Mouse (Mus musculus) G1E (cell line): Measurements from ENCODE around the gene Bmpr1b.

ENCODE experiments used
- CTCF ChIP-seq: IDR thresholded peaks from 2 replicates; pipeline ENCODE4 v1.5.1; 2012; ENCODE audit warnings: low read depth, low read length, inconsistent platforms, mixed read lengths
- GATA1 ChIP-seq: IDR thresholded peaks from 2 replicates; pipeline ENCODE4 v1.6.1; 2012; ENCODE audit warnings: borderline replicate concordance, low read length, inconsistent platforms, mixed read lengths
- GATA2 ChIP-seq: IDR thresholded peaks from 2 replicates; pipeline ENCODE4 v1.6.1; 2012; ENCODE audit warnings: low read depth, low read length, inconsistent platforms, borderline replicate concordance
- POLR2AphosphoS5 ChIP-seq: IDR thresholded peaks from 2 replicates; pipeline ENCODE4 v1.6.1; 2012; ENCODE audit warnings: low read depth, low read length, inconsistent platforms; ENCODE audit not compliant: insufficient replicate concordance
- TAL1 ChIP-seq: conservative IDR thresholded peaks from 2 replicates; pipeline ENCODE4 v1.6.1; 2012; ENCODE audit warnings: low read depth, low read length, inconsistent platforms, mixed read lengths

DNA sequence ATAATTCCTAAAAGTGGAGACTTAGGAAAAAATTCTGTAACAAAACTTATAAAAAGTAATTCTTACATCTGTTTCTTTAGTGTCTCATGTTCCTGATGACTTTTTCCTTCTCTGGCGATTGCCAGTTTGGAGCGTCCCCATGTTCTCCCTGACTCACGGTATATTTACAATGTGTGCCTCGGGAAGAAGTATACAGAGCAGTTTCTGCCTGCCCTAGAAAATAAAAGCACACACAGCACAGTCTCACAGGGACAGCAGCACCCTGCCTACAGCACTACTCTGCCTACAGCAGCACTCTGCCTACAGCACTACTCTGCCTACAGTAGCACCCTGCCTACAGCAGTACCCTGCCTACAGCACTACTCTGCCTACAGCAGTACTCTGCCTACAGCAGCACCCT is 4.8 kb upstream of the Bmpr1b start:
- TF ChIP-seq CTCF (no peak), GATA1 (no peak), POLR2AphosphoS5 (no peak), TAL1 (no peak), GATA2 (no peak)
